Mouse (Mus musculus) stomach, postnatal 0 days (tissue): ENCODE results near the gene Bcar3. TPM values are rescaled to one million over a fixed set of nuclear protein-coding genes. Genes with fewer than 3 reads are reported as not detected.

Experiments
- ATAC-seq: fragments of 200-750 bp; cut with Nextera tagmentation; 2 replicates; pipeline ENCODE4 v1.8.0; 2017; ENCODE audit not compliant: low FRiP score, low TSS enrichment
- DNase-seq: peaks from one replicate; pipeline ENCODE4 v3.0.0-alpha.2; 2016; ENCODE audit warnings: low spot score
- H3K27ac ChIP-seq: fragments of 300-500 bp; sonication (generic); replicated peaks from 2 replicates; pipeline ENCODE4 v1.5.1; 2014; ENCODE audit warnings: mild to moderate bottlenecking, control low read depth
- H3K27me3 ChIP-seq: fragments of 300-500 bp; sonication (generic); 2 replicates; pipeline ENCODE4 v1.6.1; 2014; ENCODE audit warnings: low read length; ENCODE audit not compliant: control insufficient read depth, insufficient read depth
- H3K36me3 ChIP-seq: fragments of 300-500 bp; sonication (generic); 2 replicates; pipeline ENCODE4 v1.6.1; 2014; ENCODE audit warnings: low read length, mixed read lengths; ENCODE audit not compliant: control insufficient read depth, insufficient read depth
- H3K4me1 ChIP-seq: fragments of 300-500 bp; sonication (generic); replicated peaks from 2 replicates; pipeline ENCODE4 v1.6.1; 2014; ENCODE audit warnings: antibody characterized with exemption; ENCODE audit not compliant: control insufficient read depth, insufficient read depth
- H3K4me2 ChIP-seq: fragments of 300-500 bp; sonication (generic); replicated peaks from 2 replicates; pipeline ENCODE4 v1.6.1; 2014; ENCODE audit warnings: low read depth, mild to moderate bottlenecking, control low read depth, moderate library complexity
- H3K4me3 ChIP-seq: fragments of 300-500 bp; sonication (generic); 2 replicates; pipeline ENCODE4 v1.5.1; 2014; ENCODE audit warnings: low read depth, low read length, control low read depth
- H3K9ac ChIP-seq: fragments of 300-500 bp; sonication (generic); 2 replicates; pipeline ENCODE4 v1.6.1; 2014; ENCODE audit warnings: mild to moderate bottlenecking, low read length, control low read depth, mixed read lengths
- H3K9me3 ChIP-seq: fragments of 300-500 bp; sonication (generic); 2 replicates; pipeline ENCODE4 v1.6.1; 2016; ENCODE audit warnings: low read length; ENCODE audit not compliant: control insufficient read depth
- CTCF ChIP-seq: IDR thresholded peaks from 2 replicates; pipeline ENCODE4 v1.5.1; 2016; ENCODE audit warnings: antibody characterized with exemption, low read depth, mild to moderate bottlenecking, moderate library complexity
- EP300 ChIP-seq: optimal IDR thresholded peaks from 2 replicates; pipeline ENCODE3; 2016; ENCODE audit warnings: antibody characterized with exemption
- WGBS: fragments of 180-500 bp; shearing (Covaris S2); extraction: QIAGEN DNeasy Blood & Tissue Kit; methylation state at CpG from one replicate; pipeline ENCODE4 v1.1.7; 2014; 5-methylcytosine and 5-hydroxymethylcytosine counted together
- polyA plus RNA-seq: library from polyadenylated mRNA; unstranded; fragments of >200 nt; fragmentation: Nextera tagmentation; extraction: Ambion mirVana; gene quantifications from 2 replicates; pipeline ENCODE4 v1.2.1, GENCODE M21; 2015

Gene Bcar3
- polyA plus RNA-seq, 1 experiment from 2014 or later: 12.6 TPM

DNA sequence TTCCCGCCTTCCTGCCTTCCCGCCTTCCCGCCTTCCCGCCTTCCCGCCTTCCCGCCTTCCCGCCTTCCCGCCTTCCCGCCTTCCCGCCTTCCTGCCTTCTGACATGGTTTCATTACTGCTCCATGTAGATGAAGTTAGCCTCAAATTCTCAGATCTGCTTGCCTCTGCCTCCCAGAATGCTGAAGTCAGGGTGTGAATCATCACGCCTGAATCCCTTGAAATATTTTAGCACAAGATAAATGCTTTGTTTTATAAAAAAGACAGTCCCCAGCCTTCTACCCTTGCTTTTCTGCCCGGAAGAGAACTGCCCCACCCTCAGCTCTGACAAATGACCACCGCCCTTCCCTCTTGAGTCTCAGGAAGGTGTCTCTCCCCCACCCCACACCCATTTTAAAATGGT, 154.3 kb downstream of the Bcar3 start:
- no peak for ATAC-seq
- no peak overlapping the region for H3K27ac ChIP-seq

DNA sequence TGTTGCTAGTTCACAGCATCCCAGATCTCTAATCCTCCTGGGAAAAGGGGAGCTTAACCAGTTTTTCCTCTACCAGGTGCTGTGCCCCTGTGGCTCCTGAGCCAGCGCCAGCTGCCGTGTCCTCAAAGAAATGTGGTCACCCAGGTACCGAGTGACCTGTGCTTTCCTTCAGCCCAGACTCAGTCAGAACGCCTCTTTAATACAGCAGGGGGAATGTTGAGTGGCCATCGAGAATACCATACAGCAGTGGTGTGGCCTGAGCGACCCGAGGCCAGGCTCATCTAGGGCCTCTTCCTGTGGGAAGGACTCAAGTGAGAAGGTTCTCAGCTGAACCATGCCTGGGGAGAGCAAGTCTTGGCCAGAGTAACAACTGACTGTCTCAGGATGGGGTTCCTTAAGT, 156.1 kb downstream of the Bcar3 start:
- WGBS: 84% methylated on average over 7 of the region's 7 CpGs
- no peak overlapping the region for H3K9ac ChIP-seq

More for the DNA sequence above, 154.3 kb downstream of the Bcar3 start:
- DNase-seq: no peak
- no peaks in the 10 kb centered on the region for H3K36me3 ChIP-seq
- no peak for TF ChIP-seq CTCF
- no peak for TF ChIP-seq EP300
- H3K4me2 ChIP-seq: no peak overlapping the region
- H3K4me1 ChIP-seq: no peaks in the 10 kb centered on the region
- H3K9me3 ChIP-seq: no peaks in the 10 kb centered on the region
- 92% methylated on average over 13 of the region's 13 CpGs for WGBS
- H3K9ac ChIP-seq: no peak overlapping the region
- H3K27me3 ChIP-seq: no peaks in the 10 kb centered on the region
- no peak overlapping the region for H3K4me3 ChIP-seq

DNA sequence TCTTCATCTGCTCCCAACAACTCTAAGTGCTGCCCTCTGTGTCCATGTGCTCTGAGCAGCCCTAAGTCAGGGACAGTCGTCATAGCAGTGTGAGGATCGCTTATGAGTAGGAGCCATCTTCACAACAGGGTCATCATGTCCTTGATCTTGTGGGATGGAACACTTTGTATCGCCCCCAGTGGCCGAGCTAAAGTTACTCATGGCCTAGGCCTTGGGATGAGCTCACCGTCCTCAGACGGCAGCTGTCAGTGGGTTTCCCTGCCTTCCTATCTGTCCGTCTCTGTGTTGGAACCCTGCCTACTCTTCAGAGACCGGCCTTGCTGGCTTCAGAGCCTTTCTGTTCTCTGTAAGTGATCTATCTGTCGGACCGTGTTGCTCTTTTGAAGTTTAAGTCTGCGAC, 159.9 kb downstream of the Bcar3 start:
- no peaks in the 10 kb centered on the region for H3K36me3 ChIP-seq
- 78% methylated on average over 11 of the region's 11 CpGs for WGBS
- TF ChIP-seq CTCF (no peak), EP300 (no peak)
- H3K4me1 ChIP-seq: no peaks in the 10 kb centered on the region
- no peak overlapping the region for H3K4me3 ChIP-seq
- no peak for ATAC-seq
- no peak overlapping the region for H3K9ac ChIP-seq
- no peaks in the 10 kb centered on the region for H3K9me3 ChIP-seq
- H3K27me3 ChIP-seq: no peaks in the 10 kb centered on the region
- DNase-seq: no peak
- no peak overlapping the region for H3K4me2 ChIP-seq
- H3K27ac ChIP-seq: no peak overlapping the region

More for the DNA sequence above, 156.1 kb downstream of the Bcar3 start:
- H3K27me3 ChIP-seq: no peaks in the 10 kb centered on the region
- no peaks in the 10 kb centered on the region for H3K36me3 ChIP-seq
- H3K27ac ChIP-seq: no peak overlapping the region
- H3K4me3 ChIP-seq: no peak overlapping the region
- TF ChIP-seq CTCF (no peak), EP300 (no peak)
- H3K9me3 ChIP-seq: no peaks in the 10 kb centered on the region
- H3K4me2 ChIP-seq: no peak overlapping the region
- ATAC-seq: no peak
- no peaks in the 10 kb centered on the region for H3K4me1 ChIP-seq
- no peak for DNase-seq

DNA sequence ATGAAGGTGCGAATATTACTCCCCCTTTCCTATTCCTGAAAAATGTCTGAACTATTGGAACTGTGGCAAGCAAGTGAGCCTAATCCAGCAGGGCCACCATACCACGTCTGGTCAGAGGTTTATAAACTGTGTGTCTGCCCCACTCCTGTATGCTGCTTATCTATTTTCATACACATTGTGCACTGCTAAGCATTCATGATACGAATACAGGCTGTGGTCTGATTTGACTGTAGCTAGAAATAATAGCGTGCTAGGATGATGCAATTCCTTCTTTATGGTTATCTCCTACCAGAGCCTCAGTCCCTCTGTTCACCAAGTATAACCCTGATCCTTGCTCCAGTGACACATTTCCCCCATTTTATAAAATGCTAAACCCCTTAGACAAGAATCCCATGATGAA, 162.2 kb downstream of the Bcar3 start:
- no peaks in the 10 kb centered on the region for H3K4me1 ChIP-seq
- H3K4me2 ChIP-seq: no peak overlapping the region
- DNase-seq (no peak), ATAC-seq (no peak)
- TF ChIP-seq EP300: no peak
- no peak for TF ChIP-seq CTCF
- no peak overlapping the region for H3K9ac ChIP-seq
- WGBS: 84% methylated on average over 4 of the region's 4 CpGs
- no peaks in the 10 kb centered on the region for H3K27me3 ChIP-seq
- no peak overlapping the region for H3K4me3 ChIP-seq
- no peaks in the 10 kb centered on the region for H3K9me3 ChIP-seq
- H3K36me3 ChIP-seq: no peaks in the 10 kb centered on the region
- H3K27ac ChIP-seq: no peak overlapping the region

DNA sequence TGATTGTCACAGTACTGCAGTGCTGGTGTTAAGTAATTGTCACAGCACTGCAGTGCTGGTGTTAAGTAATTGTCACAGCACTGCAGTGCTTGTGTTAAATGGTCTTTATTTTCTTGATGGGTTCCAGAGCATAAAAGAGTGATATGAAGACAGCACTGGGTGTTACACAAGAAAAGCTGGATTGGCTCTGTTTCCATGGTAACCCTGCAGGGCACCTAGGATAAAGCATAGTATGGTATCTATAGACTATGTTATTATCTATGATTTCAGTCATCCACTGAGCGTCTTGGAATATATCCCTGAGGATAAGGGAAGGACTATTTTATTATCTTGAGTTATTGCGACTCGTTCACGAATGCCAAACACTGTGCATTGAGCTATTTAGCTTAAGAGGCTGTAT, 162.9 kb downstream of the Bcar3 start:
- H3K4me3 ChIP-seq: no peak overlapping the region
- H3K36me3 ChIP-seq: no peaks in the 10 kb centered on the region
- DNase-seq (no peak), ATAC-seq (no peak)
- H3K4me1 ChIP-seq: no peaks in the 10 kb centered on the region
- H3K27ac ChIP-seq: no peak overlapping the region
- no peak for TF ChIP-seq EP300
- no peak for TF ChIP-seq CTCF
- no peaks in the 10 kb centered on the region for H3K27me3 ChIP-seq
- no peaks in the 10 kb centered on the region for H3K9me3 ChIP-seq
- H3K9ac ChIP-seq: no peak overlapping the region
- 37% methylated on average over 4 of the region's 4 CpGs for whole genome bisulfite sequencing
- H3K4me2 ChIP-seq: no peak overlapping the region

DNA sequence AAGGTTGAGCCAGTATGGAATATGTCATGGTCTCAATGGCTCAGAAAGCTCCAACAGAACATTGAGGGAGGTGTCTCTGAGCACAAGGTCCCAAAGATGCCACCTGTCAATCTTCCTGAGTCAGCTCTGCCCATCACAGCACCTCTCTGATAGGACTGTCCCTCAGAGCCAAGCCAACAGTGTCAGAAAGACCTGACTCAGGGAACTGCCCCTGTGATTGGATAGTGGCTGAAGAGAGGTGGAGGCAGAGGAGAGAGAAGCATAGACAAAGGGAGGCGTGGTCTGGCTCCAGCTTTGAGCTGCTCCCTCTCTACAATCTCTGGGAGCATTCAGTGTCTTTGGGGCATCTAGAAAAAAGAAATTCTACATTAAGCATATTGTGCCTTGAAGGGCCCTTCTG, 163.8 kb downstream of the Bcar3 start:
- Histone ChIP-seq H3K4me1 (0 out of 2 replicates have a peak, but pooled peaks cover 3% of the 10 kb centered on the region), H3K36me3 (no peaks in the 10 kb centered on the region), H3K9ac (no peak overlapping the region), H3K4me3 (no peak overlapping the region), H3K9me3 (no peaks in the 10 kb centered on the region), H3K27ac (no peak overlapping the region), H3K4me2 (no peak overlapping the region), H3K27me3 (no peaks in the 10 kb centered on the region)
- no peak for ATAC-seq
- TF ChIP-seq CTCF (no peak), EP300 (no peak)
- DNase-seq: no peak
- WGBS: 83% methylated on average over 1 of the region's 1 CpGs

DNA sequence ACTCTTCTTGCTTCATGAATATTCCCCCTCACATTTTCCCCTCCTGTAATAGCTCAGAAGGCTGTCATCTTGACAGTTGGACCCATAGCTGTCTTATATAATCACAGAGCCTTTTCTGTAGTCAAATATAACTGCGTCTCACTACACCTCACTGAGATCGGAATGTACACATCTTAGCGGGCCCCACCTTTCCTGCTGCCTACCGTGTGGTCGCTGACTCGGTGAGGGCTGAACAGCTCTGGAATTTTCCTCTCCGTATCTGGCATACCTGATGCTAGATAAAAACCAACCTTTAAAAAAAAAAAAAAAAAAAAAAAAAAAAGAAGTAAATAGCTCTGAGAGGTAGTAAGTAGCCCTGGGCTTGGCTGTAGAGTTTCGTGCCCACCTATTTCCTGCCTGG, 164.8 kb downstream of the Bcar3 start:
- Histone ChIP-seq H3K36me3 (no peaks in the 10 kb centered on the region), H3K4me3 (no peak overlapping the region), H3K27me3 (no peaks in the 10 kb centered on the region), H3K4me2 (no peak overlapping the region), H3K27ac (no peak overlapping the region), H3K9me3 (no peaks in the 10 kb centered on the region), H3K9ac (no peak overlapping the region), H3K4me1 (0 out of 2 replicates have a peak, but pooled peaks cover 3% of the 10 kb centered on the region)
- ATAC-seq: peak; percentile 69
- peak; percentile 35 for DNase-seq
- 37% methylated on average over 8 of the region's 8 CpGs for WGBS
- TF ChIP-seq EP300: no peak
- no peak for TF ChIP-seq CTCF
